Mouse (Mus musculus): ENCODE data around the gene Gm28308.

Gm28308 gene

GRCm38 (mm10) chr6:52222729-52223128 lies 9.6 kb upstream of the Gm28308 start:
- in situ Hi-C loops (cut with MboI, MseI): loop anchor here (5.0 to 10.0 kb wide), 3 partner anchors 218 to 635 kb away; no protein-coding TSS in a partner anchor

GRCm38 (mm10) chr6:52221993-52222685 lies 9.0 kb upstream of the Gm28308 start:
- in situ Hi-C loops (cut with MboI, MseI): loop anchor here (5.0 to 10.0 kb wide), 3 partner anchors 217 to 635 kb away; no protein-coding TSS in a partner anchor

- in situ Hi-C loops (cut with MboI, MseI): loop anchor here (5.0 to 10.0 kb wide), 3 partner anchors 217 to 634 kb away; no protein-coding TSS in a partner anchor
Observed at GRCm38 (mm10) chr6:52221337-52221992, 8.3 kb upstream of the Gm28308 start, which contains the start of gene Hoxa7. Hoxa7 (minus strand) TSS chr6:52221854.

GRCm38 (mm10) chr6:52220865-52221310 lies 7.7 kb upstream of the Gm28308 start:
- in situ Hi-C loops (cut with MboI, MseI): loop anchor here (5.0 to 10.0 kb wide), 3 partner anchors 216 to 634 kb away; no protein-coding TSS in a partner anchor

- in situ Hi-C loops (cut with MboI, MseI): loop anchor here (5.0 to 10.0 kb wide), 3 partner anchors 215 to 633 kb away; no protein-coding TSS in a partner anchor
Observed at GRCm38 (mm10) chr6:52220003-52220864, 7.1 kb upstream of the Gm28308 start.

GRCm38 (mm10) chr6:52219234-52219942 lies 6.2 kb upstream of the Gm28308 start:
- in situ Hi-C loops (cut with MboI, MseI): loop anchor here (5.0 kb wide), 2 partner anchors 357 to 1047 kb away; no protein-coding TSS in a partner anchor

- in situ Hi-C loops (cut with MboI, MseI): loop anchor here (5.0 kb wide), 2 partner anchors 356 to 1046 kb away; no protein-coding TSS in a partner anchor
Observed at GRCm38 (mm10) chr6:52218643-52219215, 5.6 kb upstream of the Gm28308 start.

- in situ Hi-C loops (cut with MboI, MseI): loop anchor here (5.0 kb wide), 2 partner anchors 356 to 1046 kb away; no protein-coding TSS in a partner anchor
Observed at GRCm38 (mm10) chr6:52217895-52218642, 4.9 kb upstream of the Gm28308 start.

- in situ Hi-C loops (cut with MboI, MseI): loop anchor here (5.0 kb wide), 2 partner anchors 355 to 1045 kb away; no protein-coding TSS in a partner anchor
Observed at GRCm38 (mm10) chr6:52217459-52217768, 4.3 kb upstream of the Gm28308 start.

GRCm38 (mm10) chr6:52216691-52217458 lies 3.7 kb upstream of the Gm28308 start:
- in situ Hi-C loops (cut with MboI, MseI): loop anchor here (5.0 kb wide), 2 partner anchors 355 to 1045 kb away; no protein-coding TSS in a partner anchor

GRCm38 (mm10) chr6:52215771-52216535 lies 2.8 kb upstream of the Gm28308 start:
- in situ Hi-C loops (cut with MboI, MseI): loop anchor here (5.0 kb wide), 2 partner anchors 354 to 1044 kb away; no protein-coding TSS in a partner anchor

- in situ Hi-C loops (cut with MboI, MseI): loop anchor here (5.0 kb wide), 2 partner anchors 353 to 1043 kb away; no protein-coding TSS in a partner anchor
Observed at GRCm38 (mm10) chr6:52215070-52215469, 1.9 kb upstream of the Gm28308 start.

GRCm38 (mm10) chr6:52214271-52214670 lies 1.1 kb upstream of the Gm28308 start:
- in situ Hi-C loops (cut with MboI, MseI): no loop called here

GRCm38 (mm10) chr6:52212556-52213118 lies 502 bp downstream of the Gm28308 start:
- in situ Hi-C loops (cut with MboI, MseI): no loop called here

GRCm38 (mm10) chr6:52211961-52212360 lies 1.2 kb downstream of the Gm28308 start:
- in situ Hi-C loops (cut with MboI, MseI): no loop called here

- in situ Hi-C loops (cut with MboI, MseI): no loop called here
Observed at GRCm38 (mm10) chr6:52211170-52211935, 1.8 kb downstream of the Gm28308 start.

GRCm38 (mm10) chr6:52209685-52210046 lies 3.5 kb downstream of the Gm28308 start:
- in situ Hi-C loops (cut with MboI, MseI): no loop called here
